Mouse (Mus musculus) stomach, embryonic 15.5 days (tissue): ENCODE results near the gene Tfap2e. TPM values are rescaled to one million over a fixed set of nuclear protein-coding genes. Genes with fewer than 3 reads are reported as not detected.

Experiments used
- ATAC-seq: fragments of 200-750 bp; cut with Nextera tagmentation; 2 replicates; pipeline ENCODE4 v1.8.0; 2017; ENCODE audit warnings: low read depth, moderate number of reproducible peaks, moderate TSS enrichment; ENCODE audit not compliant: insufficient read depth, low FRiP score
- H3K27ac ChIP-seq: fragments of 300-500 bp; sonication (generic); 2 replicates; pipeline ENCODE4 v1.5.1; 2015; ENCODE audit warnings: mild to moderate bottlenecking, inconsistent platforms
- H3K27me3 ChIP-seq: fragments of 300-500 bp; sonication (generic); replicated peaks from 2 replicates; pipeline ENCODE4 v1.6.1; 2015; ENCODE audit warnings: inconsistent platforms
- H3K36me3 ChIP-seq: fragments of 300-500 bp; sonication (generic); 2 replicates; pipeline ENCODE4 v1.6.1; 2015; ENCODE audit warnings: inconsistent platforms
- H3K4me1 ChIP-seq: fragments of 300-500 bp; sonication (generic); 2 replicates; pipeline ENCODE4 v1.6.1; 2015; ENCODE audit warnings: inconsistent platforms
- H3K4me2 ChIP-seq: fragments of 300-500 bp; sonication (generic); 2 replicates; pipeline ENCODE4 v1.6.1; 2015; ENCODE audit warnings: mild to moderate bottlenecking, inconsistent platforms
- H3K4me3 ChIP-seq: fragments of 300-500 bp; sonication (generic); replicated peaks from 2 replicates; pipeline ENCODE4 v1.5.1; 2015; ENCODE audit warnings: inconsistent platforms
- H3K9ac ChIP-seq: fragments of 300-500 bp; sonication (generic); 2 replicates; pipeline ENCODE4 v1.6.1; 2015; ENCODE audit warnings: inconsistent platforms
- H3K9me3 ChIP-seq: fragments of 300-500 bp; sonication (generic); 2 replicates; pipeline ENCODE4 v1.6.1; 2016; ENCODE audit warnings: inconsistent platforms
- WGBS: fragments of 180-500 bp; shearing (Covaris S2); methylation state at CpG from one replicate; pipeline ENCODE4 v1.1.7; 2015; 5-methylcytosine and 5-hydroxymethylcytosine counted together
- polyA plus RNA-seq: library from polyadenylated mRNA; unstranded; fragments of >200 nt; fragmentation: Nextera tagmentation; extraction: Ambion mirVana; gene quantifications from 2 replicates; pipeline ENCODE4 v1.2.1, GENCODE M21; 2015

Tfap2e gene
- polyA plus RNA-seq, 1 experiment from 2014 or later, result not detected

DNA sequence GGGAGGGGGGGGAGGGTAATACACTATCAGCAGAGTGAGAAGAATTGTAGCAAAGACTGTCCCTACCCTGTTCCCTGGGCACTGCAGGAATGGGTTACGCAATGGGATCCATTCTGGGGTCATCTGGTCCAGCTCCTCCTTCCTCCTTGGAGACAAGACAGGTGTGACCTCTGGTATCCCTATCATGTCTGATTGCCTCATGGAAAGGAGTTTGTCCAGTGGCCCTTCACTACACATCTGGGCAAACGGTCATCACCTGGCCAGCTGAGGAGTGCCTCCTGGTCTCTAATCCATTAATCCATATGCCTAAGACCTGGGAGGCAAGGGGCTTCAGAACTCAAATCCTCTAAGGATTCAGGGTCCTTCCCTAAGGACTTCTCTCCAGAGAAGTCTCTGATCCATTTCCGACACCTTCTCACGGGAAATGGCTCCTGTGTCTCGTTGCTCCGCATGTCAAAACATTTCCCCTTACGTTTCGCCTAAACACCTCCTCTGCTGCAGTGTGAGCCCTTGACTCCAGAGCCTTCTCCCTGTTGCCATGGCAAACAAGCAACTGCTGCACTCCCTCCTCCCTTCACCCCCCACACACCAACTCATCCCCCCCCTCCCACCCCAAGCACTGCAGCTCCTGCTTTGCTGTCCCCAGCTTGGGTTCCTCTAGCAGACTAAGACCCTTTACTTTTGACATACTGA, 15.0 kb upstream of the Tfap2e start:
- Histone ChIP-seq H3K4me2 (no peak overlapping the region), H3K9me3 (no peaks in the 10 kb centered on the region), H3K36me3 (peaks cover 20% of the 10 kb centered on the region), H3K9ac (no peak overlapping the region), H3K27ac (no peak overlapping the region), H3K4me1 (peaks cover 33% of the 10 kb centered on the region), H3K27me3 (no peaks in the 10 kb centered on the region), H3K4me3 (no peak overlapping the region)
- ATAC-seq, result no peak
- WGBS, result 79% methylated on average over 8 of the region's 8 CpGs

DNA sequence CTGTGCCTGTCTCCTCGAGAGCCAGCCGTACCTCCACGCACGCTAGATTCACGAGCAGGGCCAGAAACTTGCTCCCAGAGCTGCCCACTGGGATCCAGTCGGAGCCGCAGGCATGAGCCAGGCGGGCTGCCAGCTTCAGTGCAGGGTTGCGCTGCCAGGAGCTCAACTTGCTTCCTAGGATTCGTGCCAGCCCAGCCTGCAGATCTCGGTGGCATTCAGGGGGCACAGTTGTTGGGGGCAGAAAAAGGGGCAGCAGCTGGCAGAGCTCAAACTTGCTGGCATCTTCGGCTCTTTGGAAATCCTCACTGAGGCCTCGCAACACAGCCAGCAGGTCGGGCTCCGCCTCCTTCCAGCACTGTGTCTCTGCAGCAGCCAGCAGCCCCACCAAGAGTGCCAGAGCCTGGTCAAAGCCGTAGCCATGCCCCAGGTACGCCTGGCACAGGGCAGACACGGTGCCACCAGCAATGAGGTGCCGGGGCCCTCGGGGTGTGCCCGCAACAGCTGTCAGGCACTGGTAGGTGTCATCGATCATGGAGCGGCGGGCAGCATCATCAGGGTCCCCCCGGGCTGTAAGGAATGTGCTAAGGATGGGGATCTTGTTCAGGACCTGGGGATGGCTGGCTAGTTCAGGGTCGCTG, 14.1 kb upstream of the Tfap2e start:
- Histone ChIP-seq H3K4me1 (peaks cover 29% of the 10 kb centered on the region), H3K36me3 (peaks cover 28% of the 10 kb centered on the region), H3K9me3 (no peaks in the 10 kb centered on the region), H3K27me3 (no peaks in the 10 kb centered on the region), H3K9ac (no peak overlapping the region), H3K4me3 (no peak overlapping the region), H3K27ac (no peak overlapping the region), H3K4me2 (no peak overlapping the region; the same call in 1 of the 2 replicates)
- ATAC-seq, result no peak
- 86% methylated on average over 26 of the region's 26 CpGs for WGBS

DNA sequence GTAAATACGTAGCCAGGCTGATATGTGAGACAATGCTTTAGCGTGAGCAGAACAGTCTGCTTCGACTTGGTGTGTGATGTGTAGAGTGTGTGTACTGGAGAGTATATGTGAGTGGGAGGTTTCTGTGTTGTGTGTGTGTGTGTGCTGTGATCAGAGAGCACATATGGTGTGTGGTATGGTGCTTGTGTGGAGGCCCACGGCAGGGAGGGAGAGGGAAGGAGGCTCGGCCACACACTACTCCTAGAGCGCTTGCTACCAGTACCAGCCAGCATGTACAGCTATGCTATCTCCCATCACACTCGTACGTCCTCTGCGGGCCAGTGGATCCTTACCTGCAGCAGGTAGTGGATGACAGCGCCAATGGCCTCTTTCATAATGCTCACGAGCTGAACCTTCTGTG, 13.5 kb upstream of the Tfap2e start:
- Histone ChIP-seq H3K4me1 (peaks cover 25% of the 10 kb centered on the region), H3K4me3 (no peak overlapping the region), H3K36me3 (peaks cover 34% of the 10 kb centered on the region), H3K4me2 (no peak overlapping the region), H3K9me3 (no peaks in the 10 kb centered on the region), H3K9ac (no peak overlapping the region), H3K27ac (no peak overlapping the region), H3K27me3 (no peaks in the 10 kb centered on the region)
- no peak for ATAC-seq
- WGBS, result 89% methylated on average over 11 of the region's 11 CpGs

DNA sequence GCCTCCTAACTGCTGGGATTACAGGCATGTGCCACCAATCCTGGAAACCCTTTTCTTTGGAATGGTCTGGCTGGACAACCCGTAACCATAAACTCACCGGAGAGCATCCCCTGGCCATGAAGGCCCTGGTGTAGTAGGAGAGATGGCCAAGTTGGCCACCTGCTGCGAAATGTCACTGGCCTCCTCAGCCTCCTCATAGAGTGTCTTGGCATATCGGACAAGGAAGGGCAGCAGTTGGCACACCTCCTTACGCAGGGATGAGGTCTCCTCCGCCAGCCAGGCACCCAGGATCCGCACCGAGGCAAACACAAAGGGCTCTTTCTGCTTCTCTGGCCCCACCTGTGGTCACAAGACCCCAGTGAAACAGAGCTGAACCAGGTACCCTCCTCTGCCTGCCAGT, 12.3 kb upstream of the Tfap2e start:
- Histone ChIP-seq H3K4me2 (no peak overlapping the region), H3K9ac (no peak overlapping the region), H3K4me3 (no peak overlapping the region), H3K36me3 (peaks cover 36% of the 10 kb centered on the region), H3K9me3 (no peaks in the 10 kb centered on the region), H3K4me1 (peaks cover 25% of the 10 kb centered on the region), H3K27me3 (no peaks in the 10 kb centered on the region), H3K27ac (no peak overlapping the region)
- no peak for ATAC-seq
- 95% methylated on average over 8 of the region's 8 CpGs for WGBS

DNA sequence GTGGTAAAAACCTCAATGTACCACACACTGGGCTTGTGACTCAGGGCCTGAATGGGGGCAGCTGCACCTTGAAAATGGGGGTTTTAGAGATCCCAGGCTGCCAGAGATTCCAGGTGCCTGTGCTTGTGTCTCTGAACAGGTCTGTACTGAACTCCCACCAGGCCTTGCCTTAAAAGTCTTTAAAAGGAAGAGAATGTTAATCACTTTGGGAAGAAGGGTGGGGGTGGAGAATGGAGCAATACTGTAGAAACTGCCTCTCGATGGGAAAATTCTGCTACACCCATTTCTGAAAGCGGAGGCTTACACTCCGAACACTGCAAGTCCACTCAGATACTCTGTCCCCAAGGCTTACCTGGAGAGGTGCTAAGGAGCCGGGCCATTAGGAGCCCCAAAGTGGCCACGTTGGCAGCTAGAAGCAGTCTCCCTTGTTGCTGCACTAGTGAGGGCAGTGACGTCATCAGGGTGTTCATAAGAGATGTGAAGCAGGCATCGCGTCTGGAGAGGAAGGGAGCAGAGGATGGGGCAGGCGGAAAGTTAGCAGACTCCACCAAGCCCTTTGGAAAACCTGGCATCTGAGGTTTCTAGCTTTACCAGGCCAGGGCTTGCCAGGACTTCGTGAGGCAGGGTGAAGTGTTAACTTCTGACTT, 10.3 kb upstream of the Tfap2e start:
- Histone ChIP-seq H3K27ac (no peak overlapping the region), H3K36me3 (peaks cover 36% of the 10 kb centered on the region)
- ATAC-seq, result no peak

DNA sequence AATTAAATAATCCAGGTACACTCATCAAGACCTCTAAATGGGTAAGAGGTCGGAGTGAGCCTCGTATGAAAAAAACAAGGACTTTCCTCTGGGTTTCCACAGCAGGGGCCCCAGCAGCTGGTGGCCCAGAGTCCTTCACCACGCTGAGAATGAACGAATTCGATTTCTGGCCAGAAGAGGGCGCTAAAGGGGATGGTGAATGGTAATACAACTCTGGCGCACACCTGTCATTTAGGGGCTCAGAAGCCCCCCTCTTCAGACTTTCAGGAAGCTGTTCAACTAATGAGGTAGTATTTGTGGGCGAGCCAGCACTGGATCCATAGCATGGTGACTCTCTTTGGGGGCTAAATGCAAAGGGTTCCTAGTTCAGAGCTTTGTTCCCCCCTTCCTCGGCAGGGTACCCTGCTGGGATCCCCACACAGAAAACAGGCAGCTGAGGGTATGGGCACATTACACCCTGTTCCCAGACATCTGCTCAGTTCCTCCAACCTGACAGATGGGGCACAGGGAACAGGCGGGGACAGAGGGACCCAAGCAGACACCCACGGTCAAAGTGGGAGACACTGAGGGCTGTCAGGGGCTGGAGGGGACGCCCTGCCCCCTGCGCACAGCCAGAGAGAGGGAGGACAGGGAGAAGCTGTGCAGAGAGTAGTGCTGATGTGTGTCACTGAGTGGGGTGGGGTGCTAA, 9.6 kb upstream of the Tfap2e start:
- 45% methylated on average over 13 of the region's 13 CpGs for WGBS
- H3K27me3 ChIP-seq, result no peaks in the 10 kb centered on the region
- no peak overlapping the region for H3K4me2 ChIP-seq
- no peak overlapping the region for H3K4me3 ChIP-seq
- peaks cover 12% of the 10 kb centered on the region for H3K4me1 ChIP-seq
- no peak overlapping the region for H3K9ac ChIP-seq
- ATAC-seq, result no peak
- no peak overlapping the region for H3K27ac ChIP-seq
- peaks cover 36% of the 10 kb centered on the region for H3K36me3 ChIP-seq
- no peaks in the 10 kb centered on the region for H3K9me3 ChIP-seq

More for the DNA sequence above, 10.3 kb upstream of the Tfap2e start:
- Histone ChIP-seq H3K27me3 (no peaks in the 10 kb centered on the region), H3K4me3 (no peak overlapping the region), H3K9ac (no peak overlapping the region), H3K9me3 (no peaks in the 10 kb centered on the region), H3K4me2 (no peak overlapping the region), H3K4me1 (peaks cover 15% of the 10 kb centered on the region)
- 78% methylated on average over 10 of the region's 10 CpGs for whole genome bisulfite sequencing

DNA sequence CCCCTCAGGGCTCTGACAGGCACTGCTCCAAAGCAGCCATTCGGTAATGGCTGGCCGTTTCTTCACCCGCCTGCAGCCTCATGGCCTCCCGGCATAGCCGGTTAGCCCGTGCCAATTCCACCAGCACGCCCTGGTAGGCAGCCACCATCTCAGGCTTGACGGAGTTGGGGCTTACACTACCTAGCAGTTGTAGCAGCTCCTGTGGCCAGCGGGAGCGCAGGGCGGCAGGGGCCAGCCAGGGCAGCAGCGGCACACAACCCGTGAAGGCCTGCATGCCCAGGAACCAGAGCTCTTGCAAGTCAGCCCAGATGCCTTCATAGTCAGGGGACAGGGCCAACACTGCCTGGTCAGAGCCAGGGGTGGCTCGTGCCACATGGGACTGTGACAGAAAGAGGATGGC, 8.8 kb upstream of the Tfap2e start:
- H3K27me3 ChIP-seq, result no peaks in the 10 kb centered on the region
- no peaks in the 10 kb centered on the region for H3K9me3 ChIP-seq
- peaks cover 36% of the 10 kb centered on the region for H3K36me3 ChIP-seq
- no peak overlapping the region for H3K4me2 ChIP-seq
- no peak overlapping the region for H3K9ac ChIP-seq
- H3K4me1 ChIP-seq, result peaks cover 5% of the 10 kb centered on the region; the same call in 1 of the 2 replicates
- no peak overlapping the region for H3K27ac ChIP-seq
- WGBS, result 92% methylated on average over 14 of the region's 14 CpGs
- no peak for ATAC-seq
- no peak overlapping the region for H3K4me3 ChIP-seq

DNA sequence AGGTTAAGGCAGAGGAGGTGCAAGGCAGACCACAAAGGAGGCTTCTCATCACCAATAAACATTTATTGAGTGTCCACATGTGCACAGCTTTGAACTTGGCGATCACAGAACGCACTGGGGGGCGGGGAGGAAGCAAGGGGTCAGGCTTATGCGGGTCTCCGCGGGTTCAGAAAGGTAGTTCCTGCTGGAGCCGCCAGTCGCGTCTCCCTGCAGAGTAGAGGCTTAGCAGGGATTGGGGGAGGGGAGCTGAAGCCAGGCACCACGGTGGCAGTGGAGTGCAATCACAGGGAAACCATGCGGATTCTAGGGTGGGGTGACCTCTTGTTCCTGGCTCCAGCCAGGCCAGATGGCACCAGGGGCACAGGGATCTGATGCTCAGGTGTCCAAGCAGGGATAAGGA, 7.7 kb upstream of the Tfap2e start:
- H3K27ac ChIP-seq, result no peak overlapping the region
- WGBS, result 22% methylated on average over 11 of the region's 11 CpGs
- ATAC-seq, result no peak

DNA sequence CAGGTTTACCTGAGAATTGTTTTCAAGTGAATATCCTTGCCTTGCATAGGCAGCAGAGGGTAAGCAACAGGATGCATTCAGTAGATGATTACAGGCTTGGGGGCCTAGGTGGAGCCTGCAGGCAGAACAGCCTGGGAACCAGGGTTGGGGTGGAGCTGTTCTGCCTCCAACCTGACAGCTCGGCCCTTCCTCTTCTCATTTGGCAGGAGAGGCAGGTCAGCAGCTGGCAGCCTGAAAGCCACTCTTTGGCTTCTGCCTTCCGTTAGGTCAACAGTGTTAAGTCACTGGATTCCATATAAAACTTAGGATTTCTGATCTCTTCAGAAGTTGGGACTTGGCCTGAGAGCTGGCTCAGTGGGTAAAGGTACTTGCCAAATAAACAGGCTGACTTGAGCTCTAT, 6.9 kb upstream of the Tfap2e start:
- Histone ChIP-seq H3K36me3 (peaks cover 29% of the 10 kb centered on the region), H3K4me2 (no peak overlapping the region), H3K27ac (no peak overlapping the region), H3K9me3 (no peaks in the 10 kb centered on the region), H3K4me1 (no peaks in the 10 kb centered on the region), H3K9ac (no peak overlapping the region), H3K4me3 (no peak overlapping the region), H3K27me3 (peaks cover 14% of the 10 kb centered on the region)
- ATAC-seq, result no peak
- 48% methylated on average over 2 of the region's 2 CpGs for WGBS

More for the DNA sequence above, 7.7 kb upstream of the Tfap2e start:
- H3K36me3 ChIP-seq, result peaks cover 36% of the 10 kb centered on the region
- no peaks in the 10 kb centered on the region for H3K4me1 ChIP-seq
- no peak overlapping the region for H3K9ac ChIP-seq
- no peak overlapping the region for H3K4me2 ChIP-seq
- H3K27me3 ChIP-seq, result peaks cover 7% of the 10 kb centered on the region; the same call in 1 of the 2 replicates
- no peaks in the 10 kb centered on the region for H3K9me3 ChIP-seq
- no peak overlapping the region for H3K4me3 ChIP-seq

DNA sequence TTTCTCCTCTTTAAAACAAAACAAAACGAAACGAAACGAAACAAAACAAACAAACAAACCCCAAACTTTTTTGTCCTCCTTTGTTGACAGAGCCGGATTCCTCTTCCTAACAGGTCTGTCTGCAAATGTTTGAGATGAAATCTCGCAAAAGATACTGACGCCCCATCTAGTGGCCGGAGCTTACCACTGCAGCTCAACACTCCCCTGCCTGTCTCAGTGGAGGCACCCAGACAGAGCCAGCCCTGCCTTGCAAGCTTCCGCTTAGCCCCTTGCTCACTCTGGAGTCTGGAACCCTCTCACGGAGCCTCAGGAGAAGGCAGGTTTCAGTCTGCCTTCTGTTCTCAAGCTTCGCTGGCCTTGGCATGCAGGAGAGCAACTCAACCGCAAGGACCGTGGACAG, 5.4 kb upstream of the Tfap2e start:
- no peaks in the 10 kb centered on the region for H3K4me1 ChIP-seq
- H3K4me3 ChIP-seq, result no peak overlapping the region
- peak; percentile 72; the same call in 1 of the 2 replicates for ATAC-seq
- no peaks in the 10 kb centered on the region for H3K9me3 ChIP-seq
- no peak overlapping the region for H3K27ac ChIP-seq
- H3K4me2 ChIP-seq, result peak overlapping the region; percentile 32; the same call in 1 of the 2 replicates
- peaks cover 29% of the 10 kb centered on the region for H3K27me3 ChIP-seq
- H3K36me3 ChIP-seq, result peaks cover 20% of the 10 kb centered on the region
- no peak overlapping the region for H3K9ac ChIP-seq
- 5% methylated on average over 12 of the region's 12 CpGs for WGBS

DNA sequence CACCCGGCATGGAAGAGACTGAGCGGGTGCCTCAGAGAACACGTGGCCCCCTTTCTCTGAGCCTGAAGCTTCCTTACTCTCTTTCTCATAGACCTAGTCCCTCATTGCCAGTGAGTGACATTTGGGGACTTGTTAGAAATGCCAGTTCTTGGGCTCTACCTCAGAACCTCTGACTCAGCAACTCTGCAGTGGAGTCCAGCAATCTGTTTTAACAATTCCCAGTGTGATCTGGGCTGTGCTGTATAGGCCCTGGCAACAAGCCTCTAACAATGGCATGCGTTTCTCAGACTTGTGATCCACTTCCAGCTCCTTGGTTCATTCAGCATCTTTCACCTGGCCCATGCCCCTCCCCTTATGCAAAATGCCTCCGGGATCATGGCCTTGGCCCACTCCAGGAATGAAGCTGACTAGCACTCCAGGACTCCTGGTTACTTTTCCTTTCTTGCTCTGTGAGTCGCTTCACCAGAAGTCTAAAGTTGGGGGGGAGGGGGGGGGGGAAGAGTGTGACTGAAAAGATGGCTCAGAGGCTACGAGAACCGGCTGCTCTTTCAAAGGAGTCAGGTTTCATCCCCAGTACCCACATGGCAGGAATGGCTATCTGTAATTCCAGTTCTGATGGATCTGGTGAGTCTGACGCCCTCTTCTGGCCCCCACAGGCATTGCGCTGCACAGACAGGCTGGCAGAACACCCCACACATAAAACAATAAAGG, 4.1 kb upstream of the Tfap2e start:
- H3K9ac ChIP-seq, result no peak overlapping the region
- H3K4me2 ChIP-seq, result no peak overlapping the region
- whole genome bisulfite sequencing, result 23% methylated on average over 10 of the region's 10 CpGs
- H3K9me3 ChIP-seq, result no peaks in the 10 kb centered on the region
- H3K27me3 ChIP-seq, result peaks cover 42% of the 10 kb centered on the region
- H3K4me3 ChIP-seq, result no peak overlapping the region
- H3K27ac ChIP-seq, result no peak overlapping the region
- H3K4me1 ChIP-seq, result peaks cover 13% of the 10 kb centered on the region
- ATAC-seq, result no peak
- H3K36me3 ChIP-seq, result peaks cover 8% of the 10 kb centered on the region
